Mouse (Mus musculus) bone marrow macrophage, adult 2 months (primary cell): ENCODE results near the gene Dnajb1.

Experiments used
- CTCF ChIP-seq: IDR thresholded peaks from 2 replicates; pipeline ENCODE4 v1.5.1; 2012; ENCODE audit warnings: low read depth, mild to moderate bottlenecking, low read length, moderate library complexity
- POLR2A ChIP-seq: IDR thresholded peaks from 2 replicates; pipeline ENCODE4 v1.6.1; 2012; ENCODE audit warnings: mild to moderate bottlenecking, low read depth, low read length, borderline replicate concordance

DNA sequence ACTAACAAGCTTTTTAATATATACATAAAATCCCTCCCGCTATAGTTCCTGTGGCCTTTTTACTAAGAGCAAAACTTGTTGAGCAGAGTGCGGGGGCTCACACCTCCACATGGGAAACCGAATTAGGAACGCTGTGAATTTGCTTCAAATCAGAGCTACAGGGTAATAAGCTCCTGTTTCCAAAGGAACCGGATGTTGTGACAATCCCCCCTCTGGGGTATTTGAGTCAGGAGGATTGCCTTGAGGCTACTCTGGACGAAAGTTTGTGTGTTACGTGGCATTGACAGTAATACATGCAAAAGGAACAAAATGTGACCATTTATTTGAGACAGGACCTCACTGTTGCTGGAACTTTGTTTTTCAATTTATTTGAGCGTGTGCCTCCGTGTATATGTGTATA is 1.1 kb downstream of the Dnajb1 start:
- TF ChIP-seq CTCF (no peak), POLR2A (no peak)
